Mouse (Mus musculus): ENCODE measurements around the gene Ptcra. TPM values are rescaled to one million over a fixed set of nuclear protein-coding genes. Genes with fewer than 3 reads are reported as not detected.

The Ptcra gene
- polyA plus RNA-seq, 1 experiment from 2014 or later, result 0.27 TPM

DNA sequence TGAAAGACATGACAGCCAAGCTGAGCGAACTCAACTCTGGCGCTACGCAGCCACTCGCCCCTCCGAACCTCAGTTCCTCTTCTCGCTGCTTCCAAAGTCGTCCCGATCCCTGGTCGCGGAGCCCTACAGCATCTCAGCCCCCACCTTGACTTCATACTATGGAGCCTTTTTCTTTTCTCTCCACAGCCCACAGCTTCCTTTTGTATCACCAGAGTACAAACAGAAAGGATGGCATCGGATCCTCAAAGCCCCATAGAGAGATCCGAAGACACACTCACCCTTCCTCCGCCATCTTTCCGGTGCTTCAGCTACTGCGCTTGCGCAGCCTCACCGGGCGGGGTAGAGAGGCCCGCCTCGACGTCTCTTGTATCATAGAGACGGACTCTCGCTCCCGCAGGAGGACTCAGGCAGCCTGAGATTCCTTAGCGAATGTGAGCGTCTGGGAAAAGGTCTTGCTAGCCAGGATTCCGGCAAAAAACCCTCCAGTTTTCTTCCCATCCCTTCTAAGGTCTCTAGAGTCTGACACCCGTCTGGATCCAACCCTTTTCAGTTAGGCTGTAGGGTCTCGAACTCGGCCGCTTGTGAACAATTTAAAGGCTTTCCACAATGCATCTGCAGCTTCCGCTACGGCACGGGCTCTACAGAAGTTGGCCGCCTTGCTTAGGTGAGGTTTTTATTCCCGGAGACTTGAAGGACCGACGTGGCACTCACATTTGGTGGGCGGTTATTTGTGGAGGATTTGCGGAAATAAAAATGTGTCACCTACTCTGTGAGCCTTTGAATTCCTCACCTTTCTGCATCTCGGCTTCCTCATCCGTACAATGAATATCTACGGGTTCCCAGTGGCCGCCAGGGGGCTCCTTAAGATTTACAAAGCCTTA is 19.1 kb upstream of the Ptcra start, which contains the start of gene Rpl7l1:
Gene Rpl7l1 (minus strand): TSS at position 332 of the 881 bp plus-strand sequence.
- H3K36me3 ChIP-seq, result peaks cover 31% of the 10 kb centered on the region
- peak within 1 kb of the TSS; percentile 76 for H3K9ac ChIP-seq (replicated peaks)
- ATAC-seq (replicated peaks), result peak; percentile 97
- peaks cover 12% of the 10 kb centered on the region for H3K4me1 ChIP-seq
- H3K4me3 ChIP-seq, result peak within 1 kb of the TSS; percentile 69
- H3K4me2 ChIP-seq (replicated peaks), result peak within 1 kb of the TSS; percentile 65
- H3K27me3 ChIP-seq, result no peaks in the 10 kb centered on the region
- peak within 1 kb of the TSS; percentile 85 for H3K27ac ChIP-seq (replicated peaks)
- 1% methylated on average over 44 of the region's 44 CpGs for WGBS
- H3K9me3 ChIP-seq, result no peaks in the 10 kb centered on the region

DNA sequence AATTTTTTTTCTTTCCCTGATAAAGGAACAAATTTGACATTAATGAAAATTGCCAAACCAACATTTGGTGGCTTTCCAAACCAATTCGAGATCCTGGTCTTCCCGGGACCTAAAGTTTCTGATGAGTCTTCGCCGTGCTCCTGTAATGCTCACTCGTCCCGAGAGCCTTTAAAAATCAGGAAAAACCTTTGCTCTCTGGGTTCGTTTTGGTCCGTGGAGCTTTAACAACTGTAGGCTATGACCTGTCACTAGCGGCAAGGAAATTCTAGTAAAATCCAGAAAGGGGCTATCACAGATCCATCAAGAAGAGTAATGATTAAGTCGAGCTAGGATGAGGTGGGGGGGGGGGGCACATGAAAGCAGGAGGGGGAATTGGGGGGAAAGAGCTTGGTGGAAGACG is 18.4 kb upstream of the Ptcra start:
- 5% methylated on average over 11 of the region's 11 CpGs for WGBS
- peak overlapping the region; percentile 69 for H3K4me3 ChIP-seq
- peak overlapping the region; percentile 85 for H3K27ac ChIP-seq (replicated peaks)
- ATAC-seq (replicated peaks), result no peak
- peak overlapping the region; percentile 76 for H3K9ac ChIP-seq (replicated peaks)
- no peaks in the 10 kb centered on the region for H3K9me3 ChIP-seq
- peaks cover 38% of the 10 kb centered on the region for H3K36me3 ChIP-seq
- H3K4me2 ChIP-seq (replicated peaks), result peak overlapping the region; percentile 65
- no peaks in the 10 kb centered on the region for H3K27me3 ChIP-seq
- peaks cover 12% of the 10 kb centered on the region for H3K4me1 ChIP-seq

DNA sequence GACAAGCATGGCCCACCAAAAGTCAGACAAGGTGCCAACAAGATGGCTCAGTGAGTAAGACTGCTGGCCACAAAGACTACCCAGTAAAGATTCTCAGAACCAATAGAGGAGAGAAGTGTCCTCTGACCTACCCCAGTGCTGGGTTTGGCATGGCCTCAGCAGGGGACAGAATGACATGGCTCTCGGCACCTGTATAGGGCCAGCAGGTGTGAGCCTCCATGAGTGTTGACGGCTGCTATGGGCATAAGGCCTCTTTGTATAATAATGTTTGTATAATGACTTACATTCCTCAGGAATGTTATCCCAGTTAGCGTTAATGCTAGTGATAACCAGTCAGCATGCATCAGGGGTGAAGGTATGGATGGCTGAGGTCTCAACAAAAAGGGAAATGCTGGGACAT is 12.6 kb upstream of the Ptcra start:
- 87% methylated on average over 3 of the region's 3 CpGs for WGBS
- Histone ChIP-seq H3K4me3 (no peak overlapping the region), H3K9ac (replicated peaks) (no peak overlapping the region), H3K4me2 (replicated peaks) (no peak overlapping the region), H3K27me3 (no peaks in the 10 kb centered on the region), H3K27ac (replicated peaks) (no peak overlapping the region), H3K9me3 (no peaks in the 10 kb centered on the region), H3K4me1 (peaks cover 25% of the 10 kb centered on the region), H3K36me3 (peaks cover 62% of the 10 kb centered on the region)
- no peak for ATAC-seq (replicated peaks)

DNA sequence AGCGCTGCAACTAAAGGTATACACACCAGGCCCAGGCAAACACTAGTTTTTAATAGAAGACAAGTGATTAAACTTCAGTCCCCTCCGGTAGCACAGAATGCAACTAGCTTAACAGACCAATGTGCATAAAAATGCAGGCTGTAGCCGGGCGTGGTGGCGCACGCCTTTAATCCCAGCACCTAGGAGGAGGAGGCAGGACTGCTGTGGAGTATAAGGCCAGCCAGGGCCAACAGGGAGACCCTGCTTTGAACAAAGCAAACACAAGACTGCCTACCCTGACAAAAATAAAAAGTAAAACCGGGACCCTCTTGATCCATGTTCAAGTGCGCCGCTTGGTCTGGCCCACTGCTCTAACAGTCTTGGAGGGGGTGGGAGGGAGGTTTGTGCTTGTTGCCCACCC is 11.6 kb upstream of the Ptcra start:
- no peak for ATAC-seq (replicated peaks)
- H3K4me1 ChIP-seq, result peaks cover 21% of the 10 kb centered on the region
- peaks cover 56% of the 10 kb centered on the region for H3K36me3 ChIP-seq
- no peak overlapping the region for H3K9ac ChIP-seq (replicated peaks)
- H3K9me3 ChIP-seq, result no peaks in the 10 kb centered on the region
- no peaks in the 10 kb centered on the region for H3K27me3 ChIP-seq
- no peak overlapping the region for H3K27ac ChIP-seq (replicated peaks)
- H3K4me3 ChIP-seq, result no peak overlapping the region
- 92% methylated on average over 9 of the region's 9 CpGs for WGBS
- no peak overlapping the region for H3K4me2 ChIP-seq (replicated peaks)

DNA sequence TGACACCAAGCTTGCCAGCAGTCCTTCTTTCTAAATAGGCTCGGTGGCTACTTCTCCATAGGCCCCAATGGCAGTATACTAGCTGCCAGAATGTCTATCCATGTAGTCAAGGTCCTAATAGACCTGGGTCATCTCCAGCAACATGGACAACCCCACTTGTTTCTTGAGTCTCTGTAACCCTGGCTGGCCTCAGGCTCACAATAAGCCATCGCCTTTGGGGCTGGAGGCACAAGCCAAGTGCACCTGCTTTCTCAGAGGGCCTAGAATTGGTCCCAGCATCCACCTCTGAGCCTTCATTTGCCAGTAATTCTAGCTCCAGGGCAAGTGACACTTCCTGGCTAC is 10.6 kb upstream of the Ptcra start:
- Histone ChIP-seq H3K4me2 (replicated peaks) (no peak overlapping the region), H3K36me3 (peaks cover 46% of the 10 kb centered on the region), H3K4me3 (no peak overlapping the region), H3K27me3 (no peaks in the 10 kb centered on the region), H3K9ac (replicated peaks) (no peak overlapping the region), H3K27ac (replicated peaks) (no peak overlapping the region; the same call in 1 of the 2 replicates), H3K9me3 (no peaks in the 10 kb centered on the region), H3K4me1 (peaks cover 21% of the 10 kb centered on the region)
- no peak for ATAC-seq (replicated peaks)
- 40% methylated on average over 2 of the region's 2 CpGs for WGBS

DNA sequence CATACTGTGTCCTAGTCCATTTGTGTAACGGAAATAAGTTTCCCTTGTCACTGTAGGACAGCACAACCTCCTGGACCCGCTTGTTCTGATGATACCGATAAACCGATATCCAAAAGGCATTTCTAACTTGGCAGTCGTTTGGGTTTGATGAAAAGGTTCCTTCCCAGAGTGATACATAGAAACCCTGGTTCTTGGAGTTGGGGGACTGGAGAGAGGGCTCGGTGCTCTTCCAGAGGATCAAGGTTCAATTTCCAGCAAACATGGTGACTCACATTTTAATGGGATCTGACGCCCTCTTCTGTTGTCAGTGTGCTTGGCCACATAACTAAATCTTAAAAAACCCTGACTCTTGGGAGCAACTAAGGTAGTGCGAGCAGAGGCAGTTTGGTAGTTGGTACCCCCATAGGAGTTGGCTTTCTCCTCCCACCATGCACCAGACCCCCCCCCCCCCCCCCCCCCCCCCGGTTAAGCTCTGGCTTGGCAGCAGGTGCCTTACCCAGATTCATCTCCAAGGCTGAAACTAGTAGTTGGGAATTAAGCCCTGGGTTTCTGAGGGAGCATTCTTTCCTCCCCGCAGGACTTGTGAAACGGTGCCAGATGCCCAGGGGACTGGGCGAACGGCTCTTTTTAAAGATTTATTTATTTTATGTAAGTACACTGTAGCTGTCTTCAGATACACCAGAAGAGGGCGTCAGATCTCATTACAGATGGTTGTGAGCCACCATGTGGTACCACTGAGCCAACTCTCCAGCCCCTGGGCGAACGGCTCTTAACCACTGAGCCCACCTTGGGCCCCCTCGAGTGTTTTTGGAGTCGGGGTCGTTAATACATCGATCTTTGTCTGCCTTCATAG is 10.0 kb upstream of the Ptcra start:
- Histone ChIP-seq H3K4me3 (peak overlapping the region; percentile 91), H3K27me3 (no peaks in the 10 kb centered on the region), H3K9ac (replicated peaks) (peak overlapping the region; percentile 79), H3K27ac (replicated peaks) (peak overlapping the region; percentile 90), H3K4me1 (peaks cover 21% of the 10 kb centered on the region), H3K9me3 (no peaks in the 10 kb centered on the region), H3K36me3 (peaks cover 40% of the 10 kb centered on the region), H3K4me2 (replicated peaks) (peak overlapping the region; percentile 92)
- 4% methylated on average over 19 of the region's 20 CpGs for WGBS
- ATAC-seq (replicated peaks), result no peak

DNA sequence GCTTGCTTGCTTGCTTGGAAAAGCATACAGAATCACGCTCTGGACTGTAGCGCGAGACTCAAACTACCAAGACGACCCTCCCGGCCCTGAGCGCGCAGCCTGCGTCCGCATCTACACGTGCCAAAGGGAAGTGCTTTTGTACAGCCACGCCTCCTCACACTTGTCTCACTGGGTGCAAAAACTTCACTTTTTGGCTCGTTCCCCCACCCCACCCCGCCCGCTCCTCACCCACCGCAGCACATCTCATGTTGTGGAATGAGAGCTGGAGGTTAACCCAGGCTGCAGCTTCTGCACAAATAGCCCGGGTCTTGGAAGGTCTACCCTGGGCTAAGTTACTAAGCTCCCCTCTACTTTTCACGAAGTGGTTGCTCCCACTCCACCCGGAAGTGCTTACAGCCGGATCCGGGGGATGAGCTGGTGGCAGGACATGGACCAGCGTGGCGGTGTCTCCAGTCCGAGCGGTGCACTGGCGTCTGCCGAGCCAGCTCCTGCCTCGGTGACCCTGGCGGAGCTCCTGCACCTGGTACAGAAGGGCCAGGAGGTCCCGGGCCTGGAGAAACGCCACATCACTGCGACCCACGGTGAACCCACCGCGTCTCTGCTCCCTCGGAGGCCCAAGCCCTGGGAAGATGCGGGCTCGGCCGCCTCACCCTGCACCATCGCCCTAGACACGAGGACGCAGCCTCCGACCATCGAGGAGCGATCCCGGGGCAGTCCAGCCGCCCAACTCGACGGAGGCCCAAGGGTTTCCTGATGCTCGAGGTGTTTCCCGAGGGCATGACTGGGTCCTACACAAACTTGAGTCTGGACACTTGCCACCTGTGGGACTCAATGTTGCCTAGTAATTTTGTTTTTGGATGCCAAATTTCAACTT is 9.1 kb upstream of the Ptcra start, which contains the start of gene 2310039H08Rik:
Gene 2310039H08Rik (plus strand): TSS at position 232 of the 874 bp plus-strand sequence.
- Histone ChIP-seq H3K27ac (replicated peaks) (peak within 1 kb of the TSS; percentile 90), H3K27me3 (no peaks in the 10 kb centered on the region), H3K9me3 (no peaks in the 10 kb centered on the region), H3K4me1 (peaks cover 21% of the 10 kb centered on the region), H3K4me3 (peak within 1 kb of the TSS; percentile 91), H3K36me3 (peaks cover 31% of the 10 kb centered on the region), H3K9ac (replicated peaks) (peak within 1 kb of the TSS; percentile 79), H3K4me2 (replicated peaks) (peak within 1 kb of the TSS; percentile 92)
- WGBS, result under 1% methylated on average over 50 of the region's 50 CpGs
- ATAC-seq (replicated peaks), result peak; percentile 93

DNA sequence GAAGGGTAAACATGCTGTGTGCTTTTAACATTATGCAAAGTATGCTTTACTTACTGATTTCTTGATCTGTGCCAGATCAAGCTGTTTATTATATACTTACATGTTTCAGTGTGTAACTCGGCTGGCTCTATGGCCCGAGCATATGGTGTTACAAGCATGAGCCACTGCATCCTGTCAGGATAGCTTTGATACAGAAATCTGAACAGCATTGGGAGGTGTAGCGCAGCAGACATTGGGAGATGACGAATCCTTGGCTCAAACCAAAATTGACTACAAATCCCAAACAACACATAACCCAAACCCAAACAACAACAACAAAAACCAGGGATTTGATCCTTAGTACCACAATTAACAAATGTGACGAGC is 8.5 kb upstream of the Ptcra start:
- Histone ChIP-seq H3K27ac (replicated peaks) (peak overlapping the region; percentile 90), H3K9ac (replicated peaks) (peak overlapping the region; percentile 79), H3K9me3 (no peaks in the 10 kb centered on the region), H3K36me3 (peaks cover 25% of the 10 kb centered on the region), H3K4me2 (replicated peaks) (peak overlapping the region; percentile 92), H3K4me1 (peaks cover 21% of the 10 kb centered on the region), H3K27me3 (no peaks in the 10 kb centered on the region), H3K4me3 (peak overlapping the region; percentile 91)
- 6% methylated on average over 5 of the region's 5 CpGs for WGBS
- ATAC-seq (replicated peaks), result peak; percentile 58

DNA sequence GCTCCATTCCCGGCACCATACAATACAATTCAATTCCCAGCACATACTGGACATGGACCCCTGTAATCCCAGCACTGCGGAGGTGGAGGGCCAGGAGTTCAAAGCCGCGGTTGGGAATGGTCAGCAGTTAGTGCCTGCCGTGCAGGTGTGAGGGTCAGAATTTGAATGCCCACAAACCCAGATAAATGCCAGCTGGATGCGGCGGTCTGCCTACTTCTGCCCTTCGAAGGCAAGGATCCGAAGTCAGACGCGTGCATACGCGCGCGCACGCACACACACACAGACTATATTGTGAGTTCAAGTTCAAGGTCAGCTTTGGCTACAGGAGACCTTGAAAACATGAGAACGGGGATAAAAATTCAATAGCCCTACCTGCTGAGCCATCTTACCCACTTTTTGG is 8.1 kb upstream of the Ptcra start:
- Histone ChIP-seq H3K4me1 (peaks cover 21% of the 10 kb centered on the region), H3K4me3 (peak overlapping the region; percentile 91), H3K4me2 (replicated peaks) (peak overlapping the region; percentile 92), H3K9me3 (no peaks in the 10 kb centered on the region), H3K36me3 (peaks cover 21% of the 10 kb centered on the region), H3K27ac (replicated peaks) (peak overlapping the region; percentile 90), H3K27me3 (no peaks in the 10 kb centered on the region), H3K9ac (replicated peaks) (peak overlapping the region; percentile 79)
- no peak for ATAC-seq (replicated peaks)
- WGBS, result 64% methylated on average over 17 of the region's 17 CpGs

DNA sequence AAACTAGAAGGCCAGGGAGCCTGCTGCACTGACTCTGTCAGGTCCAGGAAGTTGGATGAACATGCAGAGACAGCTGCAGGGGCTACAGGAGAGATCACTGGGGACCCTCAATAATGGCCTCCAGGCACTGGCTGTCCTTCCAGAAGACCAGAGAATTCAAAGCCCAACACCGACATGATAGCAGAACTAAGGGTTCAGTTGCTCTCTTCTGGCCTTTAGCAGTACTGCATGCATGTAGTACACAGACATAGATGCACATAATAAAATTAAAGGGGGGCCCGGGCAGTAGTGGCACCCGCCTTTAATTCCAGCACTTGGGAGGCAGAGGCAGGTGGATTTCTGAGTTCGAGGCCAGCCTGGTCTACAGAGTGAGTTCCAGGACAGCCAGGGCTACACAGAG is 7.5 kb upstream of the Ptcra start:
- Histone ChIP-seq H3K9me3 (no peaks in the 10 kb centered on the region), H3K36me3 (peaks cover 15% of the 10 kb centered on the region), H3K4me3 (no peak overlapping the region), H3K4me2 (replicated peaks) (no peak overlapping the region), H3K9ac (replicated peaks) (no peak overlapping the region), H3K4me1 (peaks cover 21% of the 10 kb centered on the region), H3K27me3 (no peaks in the 10 kb centered on the region), H3K27ac (replicated peaks) (no peak overlapping the region)
- 93% methylated on average over 4 of the region's 4 CpGs for WGBS
- ATAC-seq (replicated peaks), result no peak

DNA sequence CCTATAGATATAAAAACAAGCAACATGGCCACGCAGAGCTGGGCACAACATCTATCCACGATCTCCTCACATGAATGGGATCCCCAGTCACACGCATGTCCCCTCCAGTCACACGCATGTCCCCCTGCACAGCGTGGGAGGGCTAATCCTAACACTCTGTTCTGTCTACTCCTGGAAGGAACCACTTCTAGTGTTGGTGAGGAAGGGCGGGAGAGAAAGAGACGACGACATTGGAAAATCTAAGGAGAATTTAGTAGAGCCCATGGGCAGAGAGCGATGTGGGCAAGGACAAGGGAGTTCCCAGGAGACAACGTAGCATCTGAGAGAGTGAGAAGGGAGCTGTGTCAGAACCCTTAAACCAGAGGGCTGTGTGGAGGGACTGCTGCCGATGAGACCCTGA is 7.0 kb upstream of the Ptcra start:
- peaks cover 10% of the 10 kb centered on the region for H3K36me3 ChIP-seq
- no peak overlapping the region for H3K4me3 ChIP-seq
- no peaks in the 10 kb centered on the region for H3K27me3 ChIP-seq
- no peak overlapping the region for H3K27ac ChIP-seq (replicated peaks)
- peaks cover 21% of the 10 kb centered on the region for H3K4me1 ChIP-seq
- no peaks in the 10 kb centered on the region for H3K9me3 ChIP-seq
- 89% methylated on average over 11 of the region's 11 CpGs for WGBS
- H3K9ac ChIP-seq (replicated peaks), result no peak overlapping the region
- no peak for ATAC-seq (replicated peaks)
- H3K4me2 ChIP-seq (replicated peaks), result no peak overlapping the region
